Mouse (Mus musculus): Measurements from ENCODE around the gene Eya3.
"Not testable (repeated sequence)": the region's sequence is repeated elsewhere in the genome, so short reads cannot be mapped to it uniquely, and the experiment has no call there.

The Eya3 gene

GRCm38 (mm10) chr4:132638461-132639190, at the start of gene Eya3:
Gene Eya3 (plus strand): TSS chr4:132638987.
- in situ Hi-C loops (cut with MboI, MseI), result loop anchor here (5.0 kb wide), 1 partner anchor 106 kb away; the partner anchor contains the start of gene Atpif1

DNA sequence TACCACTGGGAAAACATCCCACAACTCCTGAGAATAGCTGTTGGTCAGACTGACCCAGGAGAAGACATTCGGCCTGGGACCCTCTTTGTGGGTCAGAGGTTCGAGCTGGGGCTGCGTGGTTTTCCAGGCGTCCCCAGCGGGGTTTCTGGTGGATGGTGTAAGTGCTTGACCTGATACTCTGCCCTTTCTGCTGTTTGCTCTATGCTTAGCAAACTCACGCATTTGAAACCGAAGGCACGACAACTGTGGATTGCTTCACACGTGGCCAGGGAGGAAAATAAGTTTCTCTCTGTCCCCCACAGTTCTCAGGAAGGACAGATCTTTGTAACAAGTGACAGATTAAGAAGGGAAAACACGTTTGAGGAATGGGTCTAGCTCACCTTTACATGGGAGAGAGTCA, 48.1 kb upstream of the Eya3 start:
- in situ Hi-C loops (cut with MboI, MseI), result no loop called here

DNA sequence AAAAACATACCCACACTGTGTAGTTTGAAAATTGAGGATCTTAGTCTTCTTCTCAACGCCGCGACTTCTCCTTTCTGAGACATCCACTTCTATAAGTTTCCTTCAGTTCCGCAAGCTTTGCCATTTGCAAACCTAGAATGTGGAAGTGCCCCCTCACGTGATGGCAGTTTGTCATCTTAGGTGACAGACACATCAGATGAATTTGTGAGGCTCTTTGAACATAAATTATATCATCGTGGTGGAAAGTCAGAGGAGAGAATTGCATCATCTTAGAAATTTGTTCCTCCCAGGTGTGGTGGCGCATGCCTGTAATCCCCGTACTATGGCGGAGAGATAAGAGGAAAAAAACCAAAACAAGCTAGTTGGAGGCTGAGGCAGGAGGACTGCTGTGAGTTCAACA, 45.8 kb upstream of the Eya3 start:
- in situ Hi-C loops (cut with MboI, MseI), result no loop called here

DNA sequence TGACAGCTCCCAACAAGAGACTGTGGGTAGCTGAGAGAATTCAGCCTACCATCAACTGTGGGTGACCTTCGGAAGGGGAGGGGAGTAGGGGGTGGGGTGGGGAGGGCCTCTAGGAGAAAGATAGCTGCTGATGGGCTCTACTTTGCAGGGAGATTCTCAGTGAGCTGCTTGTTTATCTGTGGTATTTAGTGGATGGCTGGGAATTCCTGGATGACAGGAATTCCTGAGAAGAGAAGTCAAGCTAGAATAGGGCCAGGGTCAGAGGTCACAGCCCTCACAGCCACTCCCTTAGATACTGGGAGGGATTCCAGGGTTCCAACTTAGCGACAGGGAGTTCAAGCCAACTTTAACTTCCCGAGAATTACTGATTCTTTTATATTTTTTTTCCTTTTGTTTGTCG, 44.6 kb upstream of the Eya3 start:
- in situ Hi-C loops (cut with MboI, MseI), result no loop called here

DNA sequence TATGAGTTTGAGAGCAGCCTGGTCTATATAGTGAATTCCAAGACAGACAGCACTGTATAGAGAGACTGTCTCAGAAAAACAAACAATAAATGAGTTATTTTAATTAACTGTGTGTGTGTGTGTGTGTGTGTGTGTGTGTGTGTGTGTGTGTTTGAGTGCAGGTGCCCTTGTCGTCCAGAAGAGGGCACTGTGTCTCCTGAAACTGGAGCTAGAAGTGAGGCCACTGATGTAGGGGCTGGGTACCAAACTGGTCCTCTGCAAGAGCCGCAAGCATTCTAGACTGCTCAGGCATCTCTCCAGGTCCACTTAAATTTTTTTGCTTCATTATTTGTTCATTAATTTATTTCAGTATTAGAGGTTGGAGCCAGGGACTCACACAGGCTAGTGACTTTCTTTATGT, 39.9 kb upstream of the Eya3 start:
- in situ Hi-C loops (cut with MboI, MseI), result no loop called here

GRCm38 (mm10) chr4:132599764-132600163, 39.0 kb upstream of the Eya3 start:
- in situ Hi-C loops (cut with MboI, MseI), result no loop called here

- in situ Hi-C loops (cut with MboI, MseI), result no loop called here
Observed at GRCm38 (mm10) chr4:132600465-132600864, 38.3 kb upstream of the Eya3 start.

DNA sequence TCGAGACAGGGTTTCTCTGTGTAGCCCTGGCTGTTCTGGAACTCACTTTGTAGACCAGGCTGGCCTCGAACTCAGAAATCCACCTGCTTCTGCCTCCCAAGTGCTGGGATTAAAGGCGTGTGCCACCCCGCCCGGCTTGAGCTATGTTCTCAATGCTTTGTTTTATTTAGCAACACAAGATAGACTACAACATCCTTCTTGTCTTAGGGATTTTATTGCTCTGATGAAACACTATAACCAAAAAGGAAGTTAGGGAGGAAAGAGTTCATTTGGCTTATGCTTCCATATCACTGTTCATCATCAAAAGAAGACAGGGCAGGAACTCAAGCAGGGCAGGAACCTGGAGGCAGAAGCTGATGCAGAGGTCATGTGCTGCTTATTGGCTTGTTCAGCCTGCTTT, 37.5 kb upstream of the Eya3 start:
- in situ Hi-C loops (cut with MboI, MseI), result not testable (repeated sequence)

DNA sequence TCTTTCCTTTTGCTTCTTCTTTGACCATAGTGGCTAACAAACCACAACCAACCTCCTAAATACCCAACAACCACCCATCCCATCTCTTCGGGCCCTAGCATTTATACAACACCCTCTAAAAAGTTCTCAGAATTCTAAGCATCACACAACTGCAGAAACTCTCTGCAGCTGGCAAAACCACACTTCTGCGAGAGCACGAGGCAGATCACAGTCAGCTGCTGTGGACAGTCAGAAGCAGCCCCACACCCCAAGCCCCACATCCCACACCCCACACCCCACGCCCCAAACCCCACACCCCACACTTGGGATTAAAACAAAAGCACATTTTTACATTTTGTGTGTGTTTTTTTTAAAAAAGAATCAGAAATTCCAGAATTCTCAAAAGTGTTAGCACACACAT, 35.3 kb upstream of the Eya3 start:
- in situ Hi-C loops (cut with MboI, MseI), result no loop called here

DNA sequence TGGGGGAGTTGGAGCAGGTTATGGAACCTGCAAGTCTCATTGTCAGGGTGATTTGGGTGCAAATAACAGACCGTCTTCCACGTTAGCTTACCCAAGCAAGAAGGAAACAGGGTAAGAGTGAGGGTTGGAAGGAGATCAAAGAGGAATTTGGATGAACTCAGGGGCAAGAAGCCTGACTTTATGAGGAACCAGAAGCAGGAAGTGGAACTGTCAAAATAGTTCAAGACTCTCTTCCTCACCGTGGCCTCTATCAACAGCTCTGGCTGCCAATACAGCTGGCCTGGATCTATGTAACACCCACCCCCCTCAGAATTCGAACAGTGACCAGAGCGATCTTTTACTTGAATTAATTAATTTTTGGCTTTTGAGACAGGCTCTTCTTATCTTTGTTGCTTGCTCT, 33.0 kb upstream of the Eya3 start:
- in situ Hi-C loops (cut with MboI, MseI), result no loop called here

DNA sequence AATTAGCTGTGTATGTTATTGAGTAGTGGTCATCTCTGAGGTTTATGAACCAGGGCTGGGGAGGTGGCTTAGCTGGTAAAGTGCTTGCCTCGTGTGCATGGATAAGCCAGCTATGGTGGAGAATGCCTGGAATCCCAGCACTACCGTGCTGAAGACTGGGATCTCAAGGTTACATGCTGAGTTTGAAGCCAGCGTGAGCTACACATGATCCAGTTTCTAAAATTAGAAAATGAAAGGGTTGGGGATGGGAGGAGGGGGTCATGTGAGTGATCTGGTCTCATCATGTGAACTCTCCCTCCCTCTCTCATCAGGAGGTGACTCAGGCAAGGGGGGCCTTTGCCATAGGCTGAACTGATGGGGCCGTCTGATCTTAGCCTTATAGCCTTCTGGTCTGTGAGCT, 30.6 kb upstream of the Eya3 start:
- in situ Hi-C loops (cut with MboI, MseI), result no loop called here

DNA sequence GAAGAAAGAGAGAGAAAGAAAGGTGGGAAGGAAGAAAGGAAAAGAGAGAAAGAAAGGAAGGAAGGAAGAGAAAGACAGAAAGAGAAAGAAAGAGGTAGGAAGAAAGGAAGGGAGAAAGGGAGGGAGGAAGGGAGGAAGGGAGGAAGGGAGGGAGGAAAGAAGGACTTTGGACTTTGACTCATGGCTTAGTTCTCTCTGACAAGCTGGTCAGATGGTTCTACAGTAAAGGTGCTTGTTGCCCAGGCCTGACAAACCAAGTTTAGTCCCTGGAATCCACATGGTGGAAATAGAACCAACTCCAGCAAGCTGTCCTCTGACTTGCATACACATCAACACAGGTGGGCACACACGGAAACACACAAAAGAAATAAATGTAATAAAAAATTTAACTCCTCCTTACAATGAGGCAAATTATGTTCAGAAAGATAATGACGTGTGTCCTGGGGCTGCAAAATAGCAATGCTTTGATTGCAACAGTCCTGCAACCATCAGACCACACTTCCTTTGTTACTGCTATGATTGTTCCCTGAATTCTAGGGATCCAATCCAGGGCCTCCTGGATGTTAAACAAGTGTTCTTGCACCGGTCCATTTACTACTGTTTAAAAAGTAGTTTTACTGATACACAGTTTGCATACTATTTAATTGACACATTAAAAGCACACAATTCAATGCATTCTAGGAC, 28.3 kb upstream of the Eya3 start:
- in situ Hi-C loops (cut with MboI, MseI), result no loop called here

GRCm38 (mm10) chr4:132611320-132611719, 27.5 kb upstream of the Eya3 start:
- in situ Hi-C loops (cut with MboI, MseI), result no loop called here

GRCm38 (mm10) chr4:132617873-132618272, 20.9 kb upstream of the Eya3 start:
- in situ Hi-C loops (cut with MboI, MseI), result no loop called here

DNA sequence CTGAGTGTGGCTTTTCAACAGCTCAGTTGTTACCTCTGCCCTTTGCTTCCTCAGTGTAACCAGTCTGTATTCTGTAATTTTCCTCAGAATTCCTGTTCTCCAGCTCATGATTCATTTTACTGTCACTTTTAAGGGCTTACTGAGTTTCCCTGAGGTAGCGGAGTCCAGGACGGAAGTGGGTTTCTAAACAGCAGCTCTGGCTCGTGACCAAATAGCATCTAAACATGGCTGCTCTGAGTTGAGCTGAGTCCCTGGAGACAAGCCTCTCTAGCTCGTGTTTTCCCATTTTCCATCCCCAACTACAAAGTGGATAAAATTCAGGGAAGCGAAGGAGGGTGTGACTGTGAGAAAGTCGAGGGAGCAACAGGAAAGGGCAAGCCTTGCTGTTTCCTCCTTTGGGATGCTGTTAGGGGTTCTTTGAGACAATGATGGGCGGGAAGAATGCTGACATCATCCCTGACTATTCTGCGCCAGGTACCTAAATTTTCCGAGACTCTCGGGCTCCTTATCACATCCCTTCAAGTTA, 19.9 kb upstream of the Eya3 start:
- in situ Hi-C loops (cut with MboI, MseI), result no loop called here

DNA sequence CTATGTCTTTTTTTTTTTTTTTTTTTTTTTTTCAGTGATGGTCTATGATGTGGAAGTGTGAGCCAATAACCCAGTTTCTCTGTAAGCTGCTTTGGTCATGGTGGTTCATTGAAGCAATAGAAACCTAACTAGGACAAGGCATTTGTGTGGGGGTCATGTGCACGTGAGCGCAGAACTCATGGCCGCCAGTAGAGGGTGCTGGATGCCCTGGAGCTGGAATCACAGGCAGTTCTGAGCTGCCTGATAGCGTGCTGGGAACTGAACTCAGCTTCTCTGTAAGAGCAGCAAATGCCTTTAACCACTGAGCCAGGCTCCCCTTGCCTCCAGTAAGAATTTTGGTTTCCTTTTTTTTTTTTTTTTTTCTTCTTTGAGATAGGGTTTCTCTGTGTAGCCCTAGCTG, 18.7 kb upstream of the Eya3 start:
- in situ Hi-C loops (cut with MboI, MseI), result no loop called here

DNA sequence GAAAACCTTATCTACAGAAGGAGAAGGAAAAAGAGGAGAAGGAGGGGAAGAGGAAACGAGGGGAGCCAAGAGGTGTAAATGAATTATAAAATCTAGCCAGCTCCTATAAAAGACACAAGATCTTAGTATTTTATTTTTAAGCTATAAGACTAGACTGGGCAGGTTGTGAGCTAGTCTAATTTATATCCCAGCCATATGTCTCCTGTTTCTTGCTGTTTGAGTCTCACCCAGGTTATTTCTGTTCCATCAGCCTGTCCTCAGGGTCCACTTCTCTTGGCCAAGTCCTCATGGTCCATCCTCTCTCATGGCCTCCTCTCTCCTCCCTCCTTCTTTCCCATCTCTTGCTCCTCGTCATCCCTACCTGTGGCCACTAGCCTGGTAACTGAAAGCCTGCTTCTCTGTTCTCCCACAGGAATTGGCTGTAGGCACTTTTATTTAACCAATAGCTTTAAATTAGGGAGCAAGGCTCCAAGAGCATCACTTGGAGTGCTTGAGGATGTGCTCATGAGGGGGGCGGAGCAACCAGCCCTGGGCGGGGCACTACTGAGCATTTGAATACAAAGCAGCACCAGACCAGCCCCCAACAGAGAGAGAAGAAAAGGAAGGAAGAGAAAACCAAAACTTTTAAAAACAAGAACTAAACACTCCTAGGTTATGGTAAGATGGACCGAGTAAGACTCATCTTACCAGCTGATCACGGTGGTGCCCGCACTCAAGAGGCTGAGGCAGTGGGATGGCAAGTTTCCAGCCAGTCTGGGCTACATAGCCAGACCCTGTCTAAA, 17.3 kb upstream of the Eya3 start:
- in situ Hi-C loops (cut with MboI, MseI), result no loop called here

DNA sequence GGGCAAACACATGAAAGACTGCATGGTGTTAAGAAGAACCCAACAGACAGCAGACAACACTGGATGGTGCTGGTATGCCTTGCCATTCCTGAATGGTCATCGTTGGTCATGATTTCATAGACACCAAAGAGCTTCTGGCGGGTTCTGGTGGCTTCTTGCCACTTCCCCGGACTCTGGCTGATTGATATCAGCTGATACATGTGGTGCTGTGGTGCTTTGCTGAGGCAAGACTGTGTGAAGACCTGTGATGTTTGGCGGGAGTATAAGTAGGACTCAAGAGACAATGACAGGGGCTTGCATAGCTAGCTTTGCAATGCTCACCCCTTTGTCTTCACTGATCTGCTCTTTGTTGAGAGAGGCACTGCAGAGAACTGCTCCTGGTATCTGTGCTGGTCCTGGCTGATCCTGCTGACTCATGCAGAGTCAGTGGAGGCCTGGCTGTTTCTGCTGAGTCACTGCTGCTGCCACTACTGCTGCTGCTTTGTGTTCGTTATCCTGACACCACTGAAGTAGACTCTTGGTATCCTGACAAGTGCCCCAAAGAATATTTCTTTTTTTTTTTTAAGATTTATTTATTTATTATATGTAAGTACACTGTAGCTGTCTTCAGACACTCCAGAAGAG, 14.6 kb upstream of the Eya3 start:
- in situ Hi-C loops (cut with MboI, MseI), result no loop called here

DNA sequence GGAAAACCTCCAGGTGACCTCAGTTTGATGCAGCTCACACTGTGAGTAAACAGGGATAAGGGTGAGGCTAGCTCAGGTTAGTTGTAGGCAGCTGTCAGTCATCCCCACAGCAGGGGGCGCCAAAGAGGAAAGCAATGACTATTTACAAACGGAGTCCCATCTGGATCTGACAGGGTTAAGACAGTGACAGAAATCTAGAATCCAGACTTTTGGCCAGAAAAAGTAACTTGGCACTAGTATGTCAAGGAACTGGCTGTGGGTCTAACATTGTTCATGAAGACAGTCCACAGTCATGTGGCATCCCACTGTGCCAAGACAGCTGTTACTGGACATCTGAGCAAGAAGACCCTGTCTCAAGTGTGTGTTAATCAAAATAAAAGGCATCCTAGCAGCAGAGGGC, 10.0 kb upstream of the Eya3 start:
- in situ Hi-C loops (cut with MboI, MseI), result no loop called here

GRCm38 (mm10) chr4:132635971-132636370, 2.8 kb upstream of the Eya3 start:
- in situ Hi-C loops (cut with MboI, MseI), result loop anchor here (5.0 kb wide), 1 partner anchor 104 kb away; the partner anchor contains the start of gene Atpif1

- in situ Hi-C loops (cut with MboI, MseI), result loop anchor here (5.0 kb wide), 1 partner anchor 104 kb away; the partner anchor contains the start of gene Atpif1
Observed at GRCm38 (mm10) chr4:132636554-132636953, 2.2 kb upstream of the Eya3 start.
